Mouse (Mus musculus): Measurements from ENCODE around the gene Mthfd1. TPM values are rescaled to one million over a fixed set of nuclear protein-coding genes. Genes with fewer than 3 reads are reported as not detected.

Gene Mthfd1
- polyA plus RNA-seq, 1 experiment from 2014 or later = 108 TPM

GRCm38 (mm10) chr12:76288494-76288893, 33.4 kb downstream of the Mthfd1 start:
- no peaks in the 10 kb centered on the region for H3K27me3 ChIP-seq (ENCODE audit: poor library complexity, severe bottlenecking)
- 0 out of 2 replicates have a peak overlapping the region, but pooled peaks have one; percentile 25 for H3K27ac ChIP-seq
- no peaks in the 10 kb centered on the region for H3K9me3 ChIP-seq
- WGBS = 92% methylated on average over 5 of the region's 5 CpGs
- peaks cover 84% of the 10 kb centered on the region for H3K36me3 ChIP-seq (replicated peaks)
- H3K4me1 ChIP-seq = peaks cover 3% of the 10 kb centered on the region; the same call in 1 of the 2 replicates
- no peak for DNase-seq (ENCODE audit: extremely low spot score, low spot score)
- H3K4me3 ChIP-seq = no peak overlapping the region

DNA sequence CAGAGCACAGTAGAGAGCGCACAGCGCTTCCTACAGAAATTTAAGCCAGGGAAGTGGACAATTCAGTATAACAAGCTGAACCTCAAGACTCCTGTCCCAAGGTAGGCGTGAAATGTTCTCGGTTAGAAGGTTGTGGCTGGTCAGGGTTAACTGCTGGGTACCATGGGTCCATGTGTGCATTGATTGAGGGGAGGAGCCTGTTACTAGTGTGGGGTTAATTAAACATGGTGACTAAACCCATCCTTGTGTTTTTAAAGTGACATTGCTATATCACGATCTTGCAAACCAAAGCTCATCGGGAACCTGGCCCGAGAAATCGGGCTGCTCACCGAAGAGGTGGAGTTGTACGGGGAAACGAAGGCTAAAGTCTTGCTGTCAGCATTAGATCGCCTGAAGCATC, 34.3 kb downstream of the Mthfd1 start:
- no peak overlapping the region for H3K4me3 ChIP-seq
- H3K9me3 ChIP-seq = no peaks in the 10 kb centered on the region
- H3K27ac ChIP-seq = 0 out of 2 replicates have a peak overlapping the region, but pooled peaks have one; percentile 25
- peaks cover 3% of the 10 kb centered on the region; the same call in 1 of the 2 replicates for H3K4me1 ChIP-seq
- no peaks in the 10 kb centered on the region for H3K27me3 ChIP-seq (ENCODE audit: poor library complexity, severe bottlenecking)
- DNase-seq (ENCODE audit: extremely low spot score, low spot score) = no peak
- H3K36me3 ChIP-seq (replicated peaks) = peaks cover 84% of the 10 kb centered on the region
- 97% methylated on average over 12 of the region's 12 CpGs for WGBS

- Histone ChIP-seq H3K4me1 (peaks cover 3% of the 10 kb centered on the region; the same call in 1 of the 2 replicates), H3K9me3 (no peaks in the 10 kb centered on the region), H3K36me3 (replicated peaks) (peaks cover 86% of the 10 kb centered on the region), H3K27ac (no peak overlapping the region), H3K27me3 (ENCODE audit: poor library complexity, severe bottlenecking) (no peaks in the 10 kb centered on the region), H3K4me3 (no peak overlapping the region)
- WGBS = 90% methylated on average over 2 of the region's 2 CpGs
- no peak for DNase-seq (ENCODE audit: extremely low spot score, low spot score)
Observed at GRCm38 (mm10) chr12:76290271-76290670, 35.2 kb downstream of the Mthfd1 start.

GRCm38 (mm10) chr12:76293192-76293591, 38.1 kb downstream of the Mthfd1 start:
- Histone ChIP-seq H3K36me3 (replicated peaks) (peaks cover 98% of the 10 kb centered on the region), H3K9me3 (no peaks in the 10 kb centered on the region), H3K4me3 (no peak overlapping the region), H3K27ac (no peak overlapping the region), H3K27me3 (ENCODE audit: poor library complexity, severe bottlenecking) (no peaks in the 10 kb centered on the region), H3K4me1 (no peaks in the 10 kb centered on the region)
- peak; percentile 55 for DNase-seq (ENCODE audit: extremely low spot score, low spot score)
- WGBS = 70% methylated on average over 7 of the region's 7 CpGs

GRCm38 (mm10) chr12:76297830-76298229, 42.7 kb downstream of the Mthfd1 start:
- Histone ChIP-seq H3K4me1 (no peaks in the 10 kb centered on the region), H3K4me3 (no peak overlapping the region), H3K27me3 (ENCODE audit: poor library complexity, severe bottlenecking) (no peaks in the 10 kb centered on the region), H3K27ac (no peak overlapping the region), H3K9me3 (no peaks in the 10 kb centered on the region), H3K36me3 (replicated peaks) (peaks cover 96% of the 10 kb centered on the region)
- WGBS = 94% methylated on average over 5 of the region's 5 CpGs
- no peak for DNase-seq (ENCODE audit: extremely low spot score, low spot score)

- Histone ChIP-seq H3K36me3 (replicated peaks) (peaks cover 96% of the 10 kb centered on the region), H3K27ac (no peak overlapping the region), H3K9me3 (no peaks in the 10 kb centered on the region), H3K4me1 (no peaks in the 10 kb centered on the region), H3K4me3 (no peak overlapping the region), H3K27me3 (ENCODE audit: poor library complexity, severe bottlenecking) (no peaks in the 10 kb centered on the region)
- WGBS = 98% methylated on average over 9 of the region's 9 CpGs
- DNase-seq (ENCODE audit: extremely low spot score, low spot score) = no peak
Observed at GRCm38 (mm10) chr12:76299361-76299906, 44.3 kb downstream of the Mthfd1 start.

DNA sequence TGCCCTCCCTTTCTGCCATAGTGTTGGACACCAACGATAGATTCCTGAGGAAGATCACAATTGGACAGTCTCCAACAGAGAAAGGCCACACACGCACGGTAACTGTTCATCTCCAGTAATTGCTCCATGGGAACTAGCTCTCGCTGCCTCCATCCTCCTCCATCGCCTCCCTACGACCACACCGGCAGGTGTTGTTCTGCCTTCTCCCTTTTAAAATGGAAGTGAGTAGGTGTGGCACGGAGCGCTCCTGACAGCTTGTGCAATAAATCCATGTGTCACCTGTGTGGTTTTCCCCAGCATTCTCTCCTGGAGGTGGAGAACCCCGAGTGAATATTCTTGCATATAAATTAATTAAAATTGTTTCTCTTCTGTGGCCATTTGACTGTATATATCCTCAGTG, 45.3 kb downstream of the Mthfd1 start:
- no peak for DNase-seq (ENCODE audit: extremely low spot score, low spot score)
- peaks cover 96% of the 10 kb centered on the region for H3K36me3 ChIP-seq (replicated peaks)
- 95% methylated on average over 10 of the region's 10 CpGs for WGBS

DNA sequence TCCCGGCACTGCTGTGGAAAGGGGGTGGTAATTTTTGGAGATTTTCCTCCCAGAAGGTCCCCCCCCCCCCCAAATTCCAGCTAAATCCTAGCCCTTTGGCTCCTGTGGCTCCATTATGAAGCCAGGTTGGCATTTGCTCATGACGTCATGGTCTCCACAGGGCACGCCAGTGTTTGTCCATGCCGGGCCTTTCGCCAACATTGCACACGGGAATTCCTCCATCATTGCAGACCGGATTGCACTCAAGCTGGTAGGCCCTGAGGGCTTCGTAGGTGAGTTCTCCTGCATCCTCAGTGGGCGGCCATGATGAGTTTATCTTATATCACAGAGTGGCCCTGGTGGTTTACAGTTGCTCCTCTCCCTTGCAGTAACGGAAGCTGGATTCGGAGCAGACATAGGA, 48.4 kb downstream of the Mthfd1 start:
- Histone ChIP-seq H3K36me3 (replicated peaks) (peaks cover 93% of the 10 kb centered on the region), H3K27me3 (ENCODE audit: poor library complexity, severe bottlenecking) (no peaks in the 10 kb centered on the region), H3K9me3 (no peaks in the 10 kb centered on the region), H3K27ac (no peak overlapping the region), H3K4me1 (peaks cover 8% of the 10 kb centered on the region; the same call in 1 of the 2 replicates), H3K4me3 (no peak overlapping the region)
- DNase-seq (ENCODE audit: extremely low spot score, low spot score) = no peak
- WGBS = 96% methylated on average over 11 of the region's 11 CpGs

More for the DNA sequence above, 45.3 kb downstream of the Mthfd1 start:
- Histone ChIP-seq H3K4me1 (no peaks in the 10 kb centered on the region), H3K27me3 (ENCODE audit: poor library complexity, severe bottlenecking) (no peaks in the 10 kb centered on the region), H3K4me3 (no peak overlapping the region), H3K9me3 (no peaks in the 10 kb centered on the region), H3K27ac (no peak overlapping the region)

DNA sequence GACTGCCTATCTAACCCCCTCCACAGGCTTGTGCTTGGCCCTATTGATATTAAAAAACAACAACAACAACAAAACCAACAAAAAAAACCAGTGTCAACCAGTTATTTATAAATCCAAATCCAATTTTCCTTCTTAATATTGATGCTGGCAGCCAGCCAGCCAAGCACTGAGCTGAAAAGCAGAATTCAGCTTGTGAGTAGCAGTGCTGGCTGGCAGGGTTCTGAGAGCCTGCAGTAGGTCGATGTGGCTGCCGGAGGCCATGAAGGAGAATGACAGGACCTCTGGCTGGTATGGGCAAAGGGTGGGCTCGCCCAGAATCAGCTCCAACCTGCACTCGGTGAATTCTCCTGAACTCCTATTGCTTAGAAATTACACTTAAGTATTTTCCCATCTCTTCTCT, 49.1 kb downstream of the Mthfd1 start:
- H3K36me3 ChIP-seq (replicated peaks) = peaks cover 92% of the 10 kb centered on the region
- 97% methylated on average over 4 of the region's 4 CpGs for WGBS
- H3K4me1 ChIP-seq = peaks cover 8% of the 10 kb centered on the region; the same call in 1 of the 2 replicates

GRCm38 (mm10) chr12:76305107-76305506, 50.0 kb downstream of the Mthfd1 start:
- H3K27me3 ChIP-seq (ENCODE audit: poor library complexity, severe bottlenecking) = no peaks in the 10 kb centered on the region
- no peaks in the 10 kb centered on the region for H3K9me3 ChIP-seq
- no peak overlapping the region for H3K4me3 ChIP-seq
- H3K4me1 ChIP-seq = peaks cover 8% of the 10 kb centered on the region; the same call in 1 of the 2 replicates
- peaks cover 91% of the 10 kb centered on the region for H3K36me3 ChIP-seq (replicated peaks)
- DNase-seq (ENCODE audit: extremely low spot score, low spot score) = no peak
- WGBS = 95% methylated on average over 8 of the region's 8 CpGs
- no peak overlapping the region for H3K27ac ChIP-seq

More for the DNA sequence above, 49.1 kb downstream of the Mthfd1 start:
- Histone ChIP-seq H3K27me3 (ENCODE audit: poor library complexity, severe bottlenecking) (no peaks in the 10 kb centered on the region), H3K9me3 (no peaks in the 10 kb centered on the region), H3K4me3 (no peak overlapping the region), H3K27ac (no peak overlapping the region)
- DNase-seq (ENCODE audit: extremely low spot score, low spot score) = no peak

DNA sequence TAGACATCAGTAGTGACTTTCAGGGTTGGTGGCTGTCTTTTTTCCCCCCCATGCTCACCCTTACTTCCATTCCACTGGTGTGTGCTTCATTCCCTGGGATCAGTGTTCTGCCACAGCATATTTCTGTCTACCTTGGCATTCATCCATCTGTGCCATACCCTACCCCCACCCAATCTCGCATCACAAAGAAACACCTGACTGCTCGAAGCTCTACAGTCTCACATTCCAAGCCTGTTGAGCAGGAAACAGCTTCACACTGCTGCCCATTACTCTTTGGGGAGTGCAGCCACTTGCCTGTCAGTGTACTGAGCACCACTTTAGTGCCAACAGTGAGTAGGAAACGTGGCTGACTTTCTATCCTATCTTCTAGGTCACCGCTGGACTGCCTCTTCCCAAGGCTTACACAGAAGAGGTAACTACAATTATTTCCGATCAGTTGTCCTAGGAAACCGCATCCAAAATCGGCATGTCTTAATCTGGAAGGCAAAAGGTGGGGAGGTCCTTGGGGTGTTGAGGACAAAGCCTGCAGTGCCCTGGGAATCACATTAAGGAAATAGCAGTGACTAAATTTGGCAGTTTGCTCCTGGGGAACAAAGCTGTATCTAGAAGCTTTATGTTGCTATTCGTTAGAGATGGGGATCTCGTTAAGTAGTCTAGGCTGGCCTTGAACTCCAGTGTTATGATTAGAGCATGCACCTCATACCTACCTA, 51.9 kb downstream of the Mthfd1 start:
- H3K36me3 ChIP-seq (replicated peaks) = peaks cover 91% of the 10 kb centered on the region
- H3K27ac ChIP-seq = no peak overlapping the region
- DNase-seq (ENCODE audit: extremely low spot score, low spot score) = no peak
- WGBS = 91% methylated on average over 9 of the region's 9 CpGs
- H3K4me3 ChIP-seq = no peak overlapping the region
- H3K9me3 ChIP-seq = no peaks in the 10 kb centered on the region
- no peaks in the 10 kb centered on the region for H3K27me3 ChIP-seq (ENCODE audit: poor library complexity, severe bottlenecking)
- peaks cover 8% of the 10 kb centered on the region; the same call in 1 of the 2 replicates for H3K4me1 ChIP-seq

- WGBS = 78% methylated on average over 9 of the region's 9 CpGs
- H3K4me1 ChIP-seq = peaks cover 8% of the 10 kb centered on the region; the same call in 1 of the 2 replicates
- H3K27ac ChIP-seq = no peak overlapping the region
- no peak overlapping the region for H3K4me3 ChIP-seq
- H3K9me3 ChIP-seq = no peaks in the 10 kb centered on the region
- DNase-seq (ENCODE audit: extremely low spot score, low spot score) = no peak
- H3K27me3 ChIP-seq (ENCODE audit: poor library complexity, severe bottlenecking) = no peaks in the 10 kb centered on the region
- H3K36me3 ChIP-seq (replicated peaks) = peaks cover 93% of the 10 kb centered on the region
Observed at GRCm38 (mm10) chr12:76307964-76308363, 52.9 kb downstream of the Mthfd1 start.

- Histone ChIP-seq H3K9me3 (no peaks in the 10 kb centered on the region), H3K36me3 (replicated peaks) (peaks cover 92% of the 10 kb centered on the region), H3K27ac (no peak overlapping the region), H3K4me3 (no peak overlapping the region), H3K4me1 (peaks cover 8% of the 10 kb centered on the region; the same call in 1 of the 2 replicates), H3K27me3 (ENCODE audit: poor library complexity, severe bottlenecking) (no peaks in the 10 kb centered on the region)
- no peak for DNase-seq (ENCODE audit: extremely low spot score, low spot score)
- 94% methylated on average over 5 of the region's 5 CpGs for WGBS
Observed at GRCm38 (mm10) chr12:76308436-76308835, 53.3 kb downstream of the Mthfd1 start.

Measured in forebrain, embryonic 10.5 days (tissue).